Comparison of ENCODE assay signal across 12 mouse cellular contexts in genomic region chr4:144428868-144429267, GRCm38 (mm10). TPM values are rescaled to one million over a fixed set of nuclear protein-coding genes. Genes with fewer than 3 reads are reported as not detected.
DNase-seq lines count a peak whose midpoint lies in the region; ATAC-seq and TF ChIP-seq lines count a peak whose summit lies in the region.
"Had no signal": no experiment of that assay in that cellular context is flagged by ENCODE, and none has a peak within 500 bp of the region (broad histone marks: within the 10 kb centered on the region; RNA-seq: fewer than 3 reads in every experiment).

No protein-coding gene starts in this region.

- WGBS in lung, adult 2 months = 15% methylated on average over 3 of the region's 3 CpGs
- 14% methylated on average over 3 of the region's 3 CpGs for WGBS in lung, postnatal 0 days

- no peaks in the 10 kb centered on the region for H3K27me3 ChIP-seq in lung, postnatal 0 days (replicated peaks; ENCODE audit: insufficient read depth, low read length)

- peak; percentile 3 for DNase-seq in adrenal gland, postnatal 25 days
- no peak for DNase-seq in adrenal gland, postnatal 4 days (ENCODE audit: low spot score in 2 of 2)
- DNase-seq in lung, adult 2 months = peak; percentile 15
- DNase-seq in lung, postnatal 0 days (ENCODE audit: low spot score) = no peak
- peak; percentile 7 to 22 for DNase-seq in adrenal gland, postnatal 36 days
- peak; percentile 19 to 60 for DNase-seq in kidney, postnatal 36 days

- ATAC-seq in lung, postnatal 0 days = no peak
- ATAC-seq in frontal cortex, adult (ENCODE audit: low TSS enrichment) = no peak
- ATAC-seq in activated CD4-positive, CD25-positive, alpha-beta regulatory T cell, adult 4 months = no peak
- ATAC-seq: midbrain, embryonic 16.5 days had no signal

- H3K36me3 ChIP-seq in lung, postnatal 0 days (ENCODE audit: insufficient read depth, low read length) = no peaks in the 10 kb centered on the region

- H3K4me2 ChIP-seq in lung, postnatal 0 days (replicated peaks; ENCODE audit: low read depth, low read length) = no peak overlapping the region

- TF ChIP-seq POLR2A in lung, adult 2 months (IDR thresholded peaks at IDR 0.05; ENCODE audit: borderline replicate concordance, extremely low read depth, low read depth, low read length) = no peak

- no peak for TF ChIP-seq EP300 in lung, postnatal 0 days (IDR thresholded peaks at IDR 0.05)

- no peak overlapping the region for H3K4me3 ChIP-seq in lung, adult 2 months (replicated peaks; ENCODE audit: extremely low read depth, low read depth, low read length)
- no peak overlapping the region for H3K4me3 ChIP-seq in lung, postnatal 0 days (ENCODE audit: low read depth, low read length)

- no peak overlapping the region for H3K9ac ChIP-seq in lung, postnatal 0 days (replicated peaks; ENCODE audit: low read depth)

- no peak overlapping the region for H3K27ac ChIP-seq in lung, postnatal 0 days (ENCODE audit: low read length)

- no peaks in the 10 kb centered on the region for H3K9me3 ChIP-seq in lung, postnatal 0 days (ENCODE audit: low read length)

- no peaks in the 10 kb centered on the region for H3K4me1 ChIP-seq in lung, adult 2 months (ENCODE audit: control insufficient read depth, insufficient read depth, low read length)
- no peaks in the 10 kb centered on the region for H3K4me1 ChIP-seq in lung, postnatal 0 days (ENCODE audit: insufficient read depth, low read depth, low read length)

- TF ChIP-seq CTCF in lung, adult 2 months (IDR thresholded peaks at IDR 0.05; ENCODE audit: insufficient read depth, low read length) = no peak
- no peak for TF ChIP-seq CTCF in lung, postnatal 0 days (IDR thresholded peaks at IDR 0.05)

RNA-seq across cellular contexts. Expression of gene 1700012P22Rik, which starts 9.7 kb away (rescaled TPM):
- not detected in 2 replicates for total RNA-seq in adrenal gland, postnatal 25 days (2021)
- not detected for total RNA-seq in adrenal gland, postnatal 4 days (2021)
- polyA plus RNA-seq in lung, adult 2 months (2012; rRNA removed) = 0.12 TPM in 1 of 2 replicates, not detected in the other
- polyA plus RNA-seq in lung, postnatal 0 days (2015; fragmentation: Nextera tagmentation; extraction: Ambion mirVana) = not detected in 2 replicates
- total RNA-seq in adrenal gland, postnatal 36 days (2021) = not detected
- not detected for polyA plus RNA-seq in activated CD4-positive, CD25-positive, alpha-beta regulatory T cell, adult 4 months (2017; shearing (Covaris generic))
- total RNA-seq: gastrocnemius, adult 8-10 months; layer of hippocampus, postnatal 25 days had no signal
- polyA plus RNA-seq: C2C12 had no signal

RNA-seq across cellular contexts. Expression of gene Pramef12, which starts 20.6 kb away (rescaled TPM):
- total RNA-seq in adrenal gland, postnatal 25 days (2021) = not detected in 2 replicates
- under 1 TPM in 1 of 2 experiments, not detected in 1; 0.34 TPM for total RNA-seq in adrenal gland, postnatal 4 days (2021)
- 0.50 and 0.75 TPM in 2 replicates for polyA plus RNA-seq in lung, adult 2 months (2012; rRNA removed)
- polyA plus RNA-seq in lung, postnatal 0 days (2015; fragmentation: Nextera tagmentation; extraction: Ambion mirVana) = 0.08 and 0.14 TPM in 2 replicates
- total RNA-seq in adrenal gland, postnatal 36 days (2021) = not detected
- not detected for polyA plus RNA-seq in activated CD4-positive, CD25-positive, alpha-beta regulatory T cell, adult 4 months (2017; shearing (Covaris generic))
- total RNA-seq: gastrocnemius, adult 8-10 months; layer of hippocampus, postnatal 25 days had no signal
- polyA plus RNA-seq: C2C12; midbrain, embryonic 16.5 days had no signal

RNA-seq across cellular contexts. Expression of gene Gm9944, which starts 24.2 kb away (rescaled TPM):
- total RNA-seq in adrenal gland, postnatal 25 days (2021) = not detected in 2 replicates
- not detected for total RNA-seq in adrenal gland, postnatal 4 days (2021)
- polyA plus RNA-seq in lung, adult 2 months (2012; rRNA removed) = not detected in 2 replicates
- not detected in 2 replicates for polyA plus RNA-seq in lung, postnatal 0 days (2015; fragmentation: Nextera tagmentation; extraction: Ambion mirVana)
- total RNA-seq in adrenal gland, postnatal 36 days (2021) = not detected
- not detected for polyA plus RNA-seq in activated CD4-positive, CD25-positive, alpha-beta regulatory T cell, adult 4 months (2017; shearing (Covaris generic))
- total RNA-seq: gastrocnemius, adult 8-10 months; layer of hippocampus, postnatal 25 days had no signal
- polyA plus RNA-seq: C2C12; midbrain, embryonic 16.5 days had no signal

RNA-seq across cellular contexts. Expression of gene Aadacl3, which starts 34.7 kb away (rescaled TPM):
- not detected in 2 replicates for total RNA-seq in adrenal gland, postnatal 25 days (2021)
- total RNA-seq in adrenal gland, postnatal 4 days (2021) = not detected
- not detected in 2 replicates for polyA plus RNA-seq in lung, adult 2 months (2012; rRNA removed)
- polyA plus RNA-seq in lung, postnatal 0 days (2015; fragmentation: Nextera tagmentation; extraction: Ambion mirVana) = not detected in 2 replicates
- not detected for total RNA-seq in adrenal gland, postnatal 36 days (2021)
- polyA plus RNA-seq in activated CD4-positive, CD25-positive, alpha-beta regulatory T cell, adult 4 months (2017; shearing (Covaris generic)) = not detected
- total RNA-seq: gastrocnemius, adult 8-10 months; layer of hippocampus, postnatal 25 days had no signal
- polyA plus RNA-seq: C2C12; midbrain, embryonic 16.5 days had no signal

RNA-seq across cellular contexts. Expression of gene Pramef20, which starts 51.1 kb away (rescaled TPM):
- total RNA-seq in adrenal gland, postnatal 25 days (2021) = not detected in 2 replicates
- not detected for total RNA-seq in adrenal gland, postnatal 4 days (2021)
- polyA plus RNA-seq in lung, adult 2 months (2012; rRNA removed) = not detected in 2 replicates
- polyA plus RNA-seq in lung, postnatal 0 days (2015; fragmentation: Nextera tagmentation; extraction: Ambion mirVana) = not detected in 2 replicates
- not detected for total RNA-seq in adrenal gland, postnatal 36 days (2021)
- not detected for polyA plus RNA-seq in activated CD4-positive, CD25-positive, alpha-beta regulatory T cell, adult 4 months (2017; shearing (Covaris generic))
- total RNA-seq: gastrocnemius, adult 8-10 months; layer of hippocampus, postnatal 25 days had no signal
- polyA plus RNA-seq: C2C12; midbrain, embryonic 16.5 days had no signal

Comparison
In these comparisons a context has a peak if more than half of its experiments do, and no peak if none do; other contexts are left out.
1. DNase-seq: peak in adrenal gland, postnatal 25 days (single experiment), lung, adult 2 months (single experiment), adrenal gland, postnatal 36 days (2 of 2) and kidney, postnatal 36 days (2 of 2); none in adrenal gland, postnatal 4 days (0 of 2) and lung, postnatal 0 days (single experiment).